Mouse (Mus musculus) limb, embryonic 10.5 days (tissue): ENCODE data around the gene Dpf1. TPM values are rescaled to one million over a fixed set of nuclear protein-coding genes. Genes with fewer than 3 reads are reported as not detected.

ENCODE experiments used
- DNase-seq: peaks from one replicate; pipeline ENCODE4 v3.0.0-alpha.2; 2017; ENCODE audit warnings: low spot score
- H3K27ac ChIP-seq: fragments of 300-500 bp; sonication (generic); 2 replicates; pipeline ENCODE4 v1.5.1; 2016; ENCODE audit warnings: mild to moderate bottlenecking
- H3K27me3 ChIP-seq: fragments of 300-500 bp; sonication (generic); 2 replicates; pipeline ENCODE4 v1.6.1; 2016; ENCODE audit warnings: low read depth, mild to moderate bottlenecking; ENCODE audit not compliant: poor library complexity, severe bottlenecking
- H3K36me3 ChIP-seq: fragments of 300-500 bp; sonication (generic); 2 replicates; pipeline ENCODE4 v1.6.1; 2016; ENCODE audit warnings: mild to moderate bottlenecking, moderate library complexity
- H3K4me1 ChIP-seq: fragments of 300-500 bp; sonication (generic); 2 replicates; pipeline ENCODE4 v1.6.1; 2016
- H3K4me3 ChIP-seq: fragments of 300-500 bp; sonication (generic); 2 replicates; pipeline ENCODE4 v1.5.1; 2016; ENCODE audit warnings: mild to moderate bottlenecking, moderate library complexity
- H3K9me3 ChIP-seq: fragments of 300-500 bp; sonication (generic); replicated peaks from 2 replicates; pipeline ENCODE4 v1.6.1; 2016; ENCODE audit warnings: mild to moderate bottlenecking
- WGBS: fragments of 180-500 bp; shearing (Covaris S2); methylation state at CpG from one replicate; pipeline ENCODE4 v1.1.7; 2016; 5-methylcytosine and 5-hydroxymethylcytosine counted together
- polyA plus RNA-seq: library from polyadenylated mRNA; unstranded; fragments of >200 nt; fragmentation: Nextera tagmentation; extraction: Ambion mirVana; gene quantifications from 2 replicates; pipeline ENCODE4 v1.2.1, GENCODE M21; 2016

Gene Dpf1
- polyA plus RNA-seq, 1 experiment from 2014 or later = 32.9 TPM

DNA sequence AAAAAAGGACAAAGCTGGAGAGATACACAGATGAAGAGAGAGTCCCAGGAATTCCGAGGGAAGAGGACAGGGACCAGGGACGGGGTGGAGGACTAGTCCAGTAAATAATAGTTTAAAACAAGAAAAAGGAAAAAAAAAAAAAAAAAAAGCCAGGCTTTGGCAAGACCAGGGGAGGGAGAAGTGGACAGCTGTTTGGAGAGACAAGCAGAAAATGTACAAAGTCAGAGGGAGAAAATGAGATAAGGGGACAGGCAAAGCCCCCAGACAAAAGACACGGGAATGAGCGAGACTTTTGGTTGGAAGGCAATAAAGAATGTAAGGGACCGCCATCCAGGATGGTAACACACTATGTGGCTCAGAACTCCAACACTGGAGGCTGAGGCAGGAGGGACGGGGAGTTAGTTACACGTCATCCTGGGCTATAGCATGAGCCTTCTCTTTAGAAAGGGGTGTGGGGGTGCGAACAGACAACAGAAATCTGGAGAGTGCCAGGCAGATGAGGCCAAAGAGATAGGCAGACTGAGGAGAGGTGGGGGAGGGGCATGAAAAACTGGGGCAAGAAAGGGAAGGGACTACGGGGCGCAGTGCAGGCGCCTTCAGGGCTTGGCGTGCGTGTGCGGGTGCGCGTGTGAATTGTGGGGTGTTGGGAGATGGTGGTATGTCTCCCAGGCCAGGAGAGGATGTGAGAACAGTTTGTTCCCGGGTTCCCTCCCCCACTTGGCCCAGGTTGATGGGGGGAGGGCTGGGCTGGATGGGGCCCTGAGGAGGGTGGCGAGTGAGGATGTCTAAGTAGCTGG, 14.6 kb downstream of the Dpf1 start:
- H3K27ac ChIP-seq = peak overlapping the region; percentile 95
- no peaks in the 10 kb centered on the region for H3K27me3 ChIP-seq
- H3K36me3 ChIP-seq = peaks cover 36% of the 10 kb centered on the region
- WGBS = 5% methylated on average over 18 of the region's 18 CpGs
- H3K9me3 ChIP-seq = no peaks in the 10 kb centered on the region
- peaks cover 89% of the 10 kb centered on the region for H3K4me1 ChIP-seq
- DNase-seq = peak; percentile 65
- peak overlapping the region; percentile 45 for H3K4me3 ChIP-seq

DNA sequence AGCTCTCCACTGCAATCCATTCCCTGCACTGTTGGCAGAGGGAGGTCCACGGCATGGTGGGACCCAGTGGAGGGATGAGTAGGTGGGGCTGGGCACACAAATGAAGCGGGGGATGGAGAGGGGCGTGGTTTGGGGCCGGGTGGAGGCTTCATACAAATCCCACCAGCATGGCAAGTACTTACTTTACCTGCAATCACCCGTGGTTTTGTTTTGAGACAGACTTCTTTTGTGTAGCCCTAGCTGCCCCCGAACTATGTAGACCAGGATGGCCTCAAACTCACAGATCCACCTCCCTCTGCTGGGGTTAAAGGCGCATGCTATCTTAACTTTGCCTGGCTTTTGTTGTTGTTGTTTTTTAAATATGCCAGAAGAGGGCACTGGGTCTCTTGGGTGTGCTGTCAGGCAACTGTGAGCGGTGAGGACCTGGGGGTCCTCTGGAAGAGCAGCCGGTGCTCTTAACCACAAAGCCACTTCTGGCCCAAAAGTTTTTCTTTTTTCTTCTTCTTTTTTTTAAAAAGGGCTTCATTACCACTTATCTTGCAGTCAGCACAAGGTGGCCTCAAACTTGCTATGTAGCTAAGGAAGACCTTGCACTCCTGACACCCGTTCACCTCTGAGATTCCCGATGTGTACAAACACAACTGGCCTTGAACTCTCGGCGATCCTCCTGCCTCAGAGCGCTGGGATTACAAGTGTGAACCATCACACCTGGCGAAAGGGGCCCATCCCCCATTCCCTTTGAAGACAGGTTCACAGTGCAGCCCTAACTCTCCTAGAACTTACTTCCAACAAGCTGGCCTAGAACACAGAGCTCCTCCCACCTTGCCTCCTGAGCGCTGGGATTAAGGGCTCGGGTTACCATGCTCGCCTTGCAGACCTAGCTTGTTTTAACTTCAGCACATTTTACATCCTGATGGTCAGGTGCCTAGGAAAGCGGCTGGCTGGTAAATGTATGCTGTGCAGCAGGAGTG, 15.9 kb downstream of the Dpf1 start:
- 6% methylated on average over 19 of the region's 19 CpGs for WGBS
- Histone ChIP-seq H3K4me3 (peak overlapping the region; percentile 45), H3K4me1 (peaks cover 76% of the 10 kb centered on the region), H3K36me3 (peaks cover 38% of the 10 kb centered on the region), H3K27me3 (no peaks in the 10 kb centered on the region), H3K9me3 (no peaks in the 10 kb centered on the region), H3K27ac (peak overlapping the region; percentile 95)
- DNase-seq = peak; percentile 64

DNA sequence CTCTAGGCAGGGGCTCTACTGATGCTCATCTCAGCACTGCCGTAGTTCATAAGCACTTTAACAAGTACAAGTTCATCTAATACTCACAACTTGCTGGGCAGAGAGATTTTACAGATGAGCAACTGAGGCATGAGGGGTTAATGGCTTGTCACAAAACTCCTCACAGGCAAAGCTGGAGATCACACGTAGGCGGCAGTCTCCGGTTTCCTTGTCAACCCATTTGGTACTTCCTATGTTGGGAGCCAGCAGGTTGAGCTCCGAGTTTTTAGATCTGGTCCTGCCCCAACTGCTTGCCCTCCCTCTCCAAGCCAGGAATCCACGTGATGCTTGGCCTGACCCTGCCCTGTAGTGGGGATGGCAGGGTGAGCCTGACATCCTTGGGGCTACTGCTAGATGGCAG, 23.3 kb downstream of the Dpf1 start:
- peaks cover 2% of the 10 kb centered on the region; the same call in 1 of the 2 replicates for H3K4me1 ChIP-seq
- no peak overlapping the region for H3K27ac ChIP-seq
- H3K4me3 ChIP-seq = no peak overlapping the region
- WGBS = 72% methylated on average over 6 of the region's 6 CpGs
- H3K27me3 ChIP-seq = no peaks in the 10 kb centered on the region
- no peaks in the 10 kb centered on the region for H3K9me3 ChIP-seq
- DNase-seq = no peak
- peaks cover 74% of the 10 kb centered on the region for H3K36me3 ChIP-seq

DNA sequence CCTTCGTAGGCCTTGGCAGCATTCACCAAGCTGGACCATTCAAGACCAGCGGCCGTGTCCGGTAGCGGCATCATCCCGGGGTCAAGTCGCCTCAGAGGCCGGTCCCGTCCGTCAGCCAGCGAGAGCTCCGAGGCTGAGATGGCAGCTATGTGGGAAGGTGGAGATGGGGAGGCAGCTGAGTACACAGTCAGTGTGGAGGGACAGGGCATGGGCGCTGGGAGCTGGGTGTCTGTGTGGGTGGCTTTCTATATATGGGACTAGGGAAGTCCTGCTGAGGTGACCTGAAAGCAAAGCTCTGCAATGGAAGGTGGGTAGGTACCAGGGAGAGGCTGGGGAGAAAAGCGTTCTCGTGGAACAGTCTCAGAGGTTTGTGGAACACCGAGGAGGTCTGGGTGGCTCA, 25.2 kb downstream of the Dpf1 start:
- 94% methylated on average over 16 of the region's 16 CpGs for WGBS
- Histone ChIP-seq H3K4me3 (no peak overlapping the region), H3K4me1 (peaks cover 1% of the 10 kb centered on the region; the same call in 1 of the 2 replicates), H3K27me3 (no peaks in the 10 kb centered on the region), H3K36me3 (peaks cover 66% of the 10 kb centered on the region), H3K27ac (no peak overlapping the region), H3K9me3 (no peaks in the 10 kb centered on the region)
- DNase-seq = no peak

DNA sequence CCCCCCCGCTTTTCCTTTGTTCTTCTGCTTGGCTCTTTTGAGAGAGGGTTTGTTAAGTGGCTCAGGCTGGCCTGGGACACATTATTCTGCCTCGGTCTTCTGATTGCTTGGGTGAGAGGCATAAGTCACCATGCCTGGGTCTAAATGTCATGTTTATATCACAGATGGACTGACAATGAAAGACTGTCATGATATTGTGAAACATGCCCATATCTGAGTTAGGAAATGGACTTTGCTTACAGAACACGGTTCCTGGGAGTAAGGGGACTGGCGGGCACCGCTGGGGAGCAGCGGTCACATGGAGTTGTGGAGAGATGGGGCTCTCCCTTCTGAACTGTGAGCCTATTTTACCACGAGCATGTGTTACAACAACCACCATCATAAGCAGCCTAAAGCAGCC, 30.4 kb downstream of the Dpf1 start:
- H3K27ac ChIP-seq = peak overlapping the region; percentile 42; the same call in 1 of the 2 replicates
- H3K27me3 ChIP-seq = no peaks in the 10 kb centered on the region
- no peak overlapping the region for H3K4me3 ChIP-seq
- H3K9me3 ChIP-seq = no peaks in the 10 kb centered on the region
- H3K4me1 ChIP-seq = peaks cover 8% of the 10 kb centered on the region
- H3K36me3 ChIP-seq = peaks cover 54% of the 10 kb centered on the region
- no peak for DNase-seq
- WGBS = 59% methylated on average over 6 of the region's 7 CpGs

DNA sequence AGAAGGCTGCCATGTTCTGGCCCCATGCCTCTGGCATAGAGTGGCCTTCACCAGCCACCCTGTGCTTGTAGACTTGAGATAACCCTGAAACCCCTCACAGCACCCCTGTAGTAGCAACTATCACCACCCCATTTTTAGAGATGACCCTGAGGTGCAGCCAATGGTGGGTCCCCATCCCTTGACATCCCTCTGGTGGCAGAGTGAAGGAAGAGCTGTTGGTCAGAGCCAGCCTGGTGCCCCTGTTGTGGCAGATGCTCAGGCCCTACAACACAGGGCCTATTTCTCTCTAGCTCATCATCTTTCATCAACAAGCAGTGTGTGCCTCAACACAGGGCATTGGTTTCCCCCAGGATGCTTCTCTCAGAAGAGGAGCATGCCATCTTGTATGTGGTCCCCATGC, 31.5 kb downstream of the Dpf1 start:
- peaks cover 8% of the 10 kb centered on the region for H3K4me1 ChIP-seq
- no peak overlapping the region for H3K4me3 ChIP-seq
- H3K36me3 ChIP-seq = peaks cover 44% of the 10 kb centered on the region
- no peaks in the 10 kb centered on the region for H3K27me3 ChIP-seq
- DNase-seq = no peak
- H3K27ac ChIP-seq = peak overlapping the region; percentile 50; the same call in 1 of the 2 replicates
- no peaks in the 10 kb centered on the region for H3K9me3 ChIP-seq

DNA sequence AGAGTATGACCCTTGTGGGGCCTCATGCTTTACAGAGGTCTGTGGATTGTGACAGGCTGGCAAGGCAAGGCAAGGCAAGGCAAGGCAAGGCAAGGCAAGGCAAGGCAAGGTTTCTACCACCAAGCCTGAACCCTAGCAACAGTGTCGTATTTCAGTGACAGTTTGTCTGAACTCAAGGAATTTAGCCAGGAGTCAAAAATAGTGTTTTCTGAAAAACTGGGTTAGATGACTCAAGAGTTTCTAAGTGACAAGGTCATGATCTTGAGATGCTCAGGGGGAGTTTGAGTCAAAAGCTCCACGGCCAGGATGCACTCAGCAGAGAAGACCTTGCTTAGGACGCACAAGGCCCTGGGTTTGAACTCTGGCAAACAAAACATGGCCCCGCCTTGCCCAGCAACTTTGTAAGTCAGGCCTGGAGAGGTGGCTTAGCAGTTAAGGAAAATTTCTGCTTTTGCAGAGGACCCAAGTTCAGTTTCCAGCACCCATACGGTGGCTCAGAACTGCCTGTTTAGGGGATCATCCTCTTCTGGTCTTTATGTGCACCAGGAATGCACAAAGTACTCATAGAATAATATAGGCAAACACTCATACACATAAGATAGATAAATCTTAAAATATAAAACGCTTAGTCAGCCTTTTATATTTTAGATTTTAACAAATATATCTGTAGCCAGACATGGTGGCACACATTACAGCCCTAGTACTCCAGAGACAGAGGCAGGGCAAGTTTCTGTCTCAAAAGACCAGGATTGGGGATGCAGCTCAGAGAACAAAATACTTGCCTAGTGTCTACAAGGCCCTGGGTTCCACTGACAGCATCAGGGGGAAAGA, 32.3 kb downstream of the Dpf1 start:
- Histone ChIP-seq H3K27ac (peak overlapping the region; percentile 50; the same call in 1 of the 2 replicates), H3K27me3 (no peaks in the 10 kb centered on the region), H3K4me1 (peaks cover 8% of the 10 kb centered on the region), H3K4me3 (no peak overlapping the region), H3K9me3 (no peaks in the 10 kb centered on the region), H3K36me3 (peaks cover 42% of the 10 kb centered on the region)
- DNase-seq = no peak
- 79% methylated on average over 6 of the region's 6 CpGs for WGBS

DNA sequence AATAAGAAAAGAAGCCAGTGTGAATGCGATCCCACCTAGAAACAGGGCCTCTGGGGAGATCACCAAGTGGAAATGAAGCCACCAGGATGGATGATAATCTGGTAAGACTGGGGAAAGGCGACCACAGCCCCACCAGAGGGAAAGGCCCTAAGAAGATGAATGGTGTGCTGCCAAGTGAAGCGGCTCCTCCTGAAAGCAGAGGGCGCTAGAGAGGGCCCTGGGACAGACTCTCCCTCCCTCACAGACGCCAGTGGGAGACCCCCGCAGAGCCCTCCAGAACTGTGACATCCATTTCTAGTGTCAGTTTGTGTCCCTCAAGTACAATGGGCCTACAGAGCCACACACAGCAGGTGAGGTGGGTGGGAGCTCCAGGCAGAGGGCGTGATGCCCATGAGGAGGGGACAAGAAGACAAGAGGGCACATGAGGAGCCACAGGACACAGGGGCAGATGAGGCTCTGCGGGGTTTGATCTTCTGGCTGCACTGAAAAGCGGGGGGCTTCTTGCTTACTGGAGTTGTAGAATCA, 33.1 kb downstream of the Dpf1 start:
- Histone ChIP-seq H3K9me3 (no peaks in the 10 kb centered on the region), H3K4me3 (no peak overlapping the region), H3K4me1 (peaks cover 10% of the 10 kb centered on the region), H3K27me3 (no peaks in the 10 kb centered on the region), H3K27ac (no peak overlapping the region), H3K36me3 (peaks cover 35% of the 10 kb centered on the region)
- WGBS = 70% methylated on average over 9 of the region's 9 CpGs
- no peak for DNase-seq

DNA sequence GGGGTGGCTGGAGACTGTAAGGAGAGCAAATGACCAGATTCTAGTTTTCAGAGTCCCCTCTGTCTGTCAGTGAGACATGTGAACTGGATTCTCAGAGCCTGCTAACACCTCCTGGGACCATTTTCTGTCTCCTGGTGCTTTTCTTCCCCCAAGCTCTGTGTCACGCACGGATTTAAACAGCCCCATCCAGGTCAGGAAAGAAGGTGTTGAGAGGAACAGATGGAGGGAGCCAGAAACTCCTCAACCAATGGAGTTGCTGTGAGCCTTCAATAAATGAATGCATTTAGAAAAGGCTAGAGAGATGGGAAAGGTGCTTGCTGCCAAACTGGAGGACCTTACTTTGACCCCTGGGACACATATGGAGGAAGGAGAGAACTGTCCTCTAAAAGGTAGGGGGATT, 34.0 kb downstream of the Dpf1 start:
- Histone ChIP-seq H3K27me3 (no peaks in the 10 kb centered on the region), H3K9me3 (no peaks in the 10 kb centered on the region), H3K27ac (no peak overlapping the region), H3K4me3 (no peak overlapping the region), H3K36me3 (peaks cover 30% of the 10 kb centered on the region), H3K4me1 (peaks cover 20% of the 10 kb centered on the region)
- WGBS = 79% methylated on average over 2 of the region's 2 CpGs
- DNase-seq = no peak

DNA sequence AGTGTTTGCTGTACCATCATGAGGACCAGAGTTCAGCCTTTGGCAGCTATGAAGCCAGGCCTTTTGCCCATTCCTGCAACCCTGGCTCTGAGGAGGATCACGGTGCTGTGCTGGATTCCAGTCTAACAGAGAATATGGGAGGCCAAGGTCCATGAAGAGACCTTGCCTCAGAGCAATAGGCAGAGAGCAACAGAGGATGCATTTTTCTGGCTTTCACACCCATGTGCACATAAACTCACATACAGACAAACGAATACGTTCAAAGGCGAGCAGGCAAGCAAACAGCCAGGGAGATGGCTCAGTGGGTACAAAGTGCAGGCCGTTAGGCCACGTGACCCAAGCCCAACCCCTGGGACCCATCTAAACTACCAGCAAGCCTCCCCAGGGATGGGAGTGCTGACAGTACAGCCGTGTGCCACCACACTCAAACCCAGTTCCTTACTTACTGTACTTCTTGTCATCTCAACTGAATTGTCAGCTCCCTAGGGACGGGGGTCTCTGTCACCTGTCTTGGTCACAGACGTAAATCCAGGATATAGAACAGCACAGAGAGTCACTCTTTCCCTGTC, 34.7 kb downstream of the Dpf1 start:
- no peak for DNase-seq
- Histone ChIP-seq H3K4me3 (no peak overlapping the region), H3K9me3 (no peaks in the 10 kb centered on the region), H3K4me1 (peaks cover 21% of the 10 kb centered on the region), H3K36me3 (peaks cover 30% of the 10 kb centered on the region), H3K27me3 (no peaks in the 10 kb centered on the region), H3K27ac (no peak overlapping the region)
- 88% methylated on average over 9 of the region's 9 CpGs for WGBS

DNA sequence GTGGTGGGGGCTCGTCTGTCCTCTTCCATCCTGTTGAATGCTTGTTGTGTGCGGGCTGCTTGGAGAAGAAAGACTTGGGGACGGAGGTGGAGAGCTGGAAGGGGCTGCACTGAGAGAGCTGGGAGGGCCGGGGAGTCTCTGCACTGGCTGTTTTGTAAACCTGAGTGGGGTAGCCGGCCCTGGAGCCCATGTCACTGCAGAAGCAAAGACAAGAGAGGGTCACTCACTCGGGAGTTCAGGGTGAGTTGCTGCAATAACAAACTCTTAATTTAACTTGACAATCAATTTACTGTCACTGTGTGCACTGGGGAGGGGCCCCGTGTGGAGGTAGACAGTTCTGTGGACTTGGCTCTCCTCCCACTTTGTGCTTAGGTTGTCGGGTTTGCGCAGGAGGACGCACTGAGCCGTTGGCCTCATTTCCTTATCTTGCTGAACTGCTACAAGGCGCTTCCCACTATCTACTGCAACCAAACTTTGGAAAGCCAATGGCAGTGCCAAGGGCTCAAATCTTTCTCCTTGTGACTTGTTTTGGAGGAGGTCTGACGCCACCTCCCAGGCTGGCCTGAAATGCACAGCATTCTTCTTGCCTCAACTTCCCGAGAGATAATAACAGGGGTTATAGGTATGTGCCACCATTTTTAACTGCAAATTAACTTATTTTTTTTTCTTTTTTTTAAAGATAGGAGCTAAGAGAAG, 35.4 kb downstream of the Dpf1 start:
- Histone ChIP-seq H3K4me3 (no peak overlapping the region), H3K27ac (no peak overlapping the region), H3K36me3 (peaks cover 34% of the 10 kb centered on the region), H3K9me3 (no peaks in the 10 kb centered on the region), H3K4me1 (peaks cover 18% of the 10 kb centered on the region), H3K27me3 (no peaks in the 10 kb centered on the region)
- DNase-seq = no peak
- 84% methylated on average over 14 of the region's 14 CpGs for WGBS
